Mouse (Mus musculus) cerebellum, adult 11 months (tissue): Measurements from ENCODE around the gene Emcn.

Source experiments
- DNase-seq: peaks from one replicate; pipeline ENCODE4 v3.0.0; 2022

Gene Emcn

DNA sequence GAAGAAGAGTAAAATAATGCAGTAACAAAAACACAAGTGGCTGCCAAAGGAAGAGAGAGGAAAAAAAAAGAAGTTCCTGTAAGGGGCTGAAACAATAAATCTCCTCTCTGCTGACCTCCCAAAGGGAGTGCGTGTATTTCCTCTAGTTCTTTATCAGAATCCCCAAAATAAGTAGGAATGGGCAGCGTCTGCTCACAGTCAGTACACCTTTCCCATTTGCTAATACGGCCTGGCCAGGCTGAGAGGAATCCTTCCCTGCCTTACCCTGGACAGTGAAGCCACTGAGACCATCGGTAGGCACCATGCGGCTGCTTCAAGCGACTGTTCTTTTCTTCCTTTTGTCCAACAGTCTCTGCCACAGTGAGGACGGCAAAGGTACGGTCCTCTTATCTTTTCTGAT, at the start of gene Emcn:
Gene Emcn (plus strand): TSS at position 130 of the 400 bp plus-strand sequence.
- no peak for DNase-seq

DNA sequence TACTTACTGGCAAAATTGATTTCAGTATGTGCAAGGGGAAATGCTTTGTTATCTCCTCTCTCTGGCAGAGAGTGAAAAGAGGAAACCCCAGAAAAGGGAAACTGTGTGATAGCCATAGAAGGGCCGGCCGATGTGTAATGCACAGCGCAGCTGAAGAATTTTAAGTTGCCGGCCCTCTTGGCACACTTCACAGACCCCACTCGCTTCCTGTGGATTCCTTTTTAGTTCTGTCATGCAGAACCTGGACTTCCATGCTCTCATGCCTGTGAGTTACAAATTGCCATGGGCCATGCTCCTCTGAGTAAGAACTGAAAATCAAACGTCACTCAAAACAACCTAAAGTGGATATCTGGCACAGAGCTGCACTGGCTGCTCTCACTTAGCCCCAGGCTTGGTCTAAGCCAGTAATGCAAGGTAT, 47.7 kb upstream of the Emcn start:
- DNase-seq = no peak

DNA sequence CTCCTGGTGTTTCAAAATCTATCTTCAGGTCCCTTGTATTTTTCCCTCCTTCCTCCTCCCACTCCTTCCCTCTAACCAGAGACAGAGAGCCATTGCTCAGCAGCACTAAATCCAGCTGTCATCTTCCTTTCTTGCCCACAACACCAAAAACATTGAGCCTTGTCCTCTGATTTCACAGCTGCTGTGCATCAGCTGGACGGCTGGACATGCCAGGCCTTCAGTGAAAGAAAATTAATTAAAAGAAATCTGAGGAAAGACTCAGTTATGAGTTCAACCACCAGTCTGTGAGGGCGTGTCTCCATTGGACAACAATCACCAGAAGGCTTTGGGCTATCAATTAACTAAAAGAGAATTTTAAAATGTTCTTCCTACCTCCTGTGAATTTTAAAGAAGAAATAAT, 42.6 kb upstream of the Emcn start:
- no peak for DNase-seq

DNA sequence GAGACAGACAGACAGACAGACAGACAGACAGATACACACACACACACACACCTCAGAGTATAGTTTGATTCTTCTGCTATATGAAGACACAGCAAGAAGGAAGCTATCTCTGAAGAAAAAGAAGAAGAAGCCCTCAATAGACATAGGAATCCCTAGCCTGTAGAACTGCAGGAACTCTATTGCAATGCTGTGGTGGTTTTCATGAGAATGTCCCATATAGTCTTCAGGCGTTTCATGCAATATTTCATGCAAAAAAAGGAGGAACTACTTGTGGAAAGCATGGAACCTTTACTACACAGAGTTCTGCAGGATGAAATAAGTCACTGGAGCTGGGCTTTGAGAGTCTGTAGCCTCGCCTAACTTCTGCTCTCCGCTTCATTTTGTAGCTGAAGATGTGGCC, 40.7 kb upstream of the Emcn start:
- no peak for DNase-seq

DNA sequence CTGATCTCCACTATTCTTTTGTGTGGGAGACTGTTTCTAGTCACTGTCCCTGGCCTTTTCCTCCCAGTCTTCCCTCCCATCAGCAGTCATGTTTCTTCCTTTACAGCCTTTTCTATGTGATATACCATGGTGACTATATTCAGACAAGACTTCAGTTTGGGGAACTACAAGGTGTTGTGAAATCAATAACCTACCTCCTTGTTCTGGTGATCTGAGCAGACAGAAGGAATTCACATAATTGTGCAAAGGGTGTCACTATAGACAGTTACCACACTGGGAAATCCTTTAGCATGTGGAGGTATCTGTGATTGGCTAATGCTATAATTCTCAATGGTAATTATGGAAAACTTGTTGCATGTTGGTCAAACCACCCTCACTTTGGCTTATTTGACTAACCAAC, 39.7 kb upstream of the Emcn start:
- DNase-seq = no peak

- no peak for DNase-seq
Observed at GRCm38 (mm10) chr3:137302804-137303203, 38.1 kb upstream of the Emcn start.

DNA sequence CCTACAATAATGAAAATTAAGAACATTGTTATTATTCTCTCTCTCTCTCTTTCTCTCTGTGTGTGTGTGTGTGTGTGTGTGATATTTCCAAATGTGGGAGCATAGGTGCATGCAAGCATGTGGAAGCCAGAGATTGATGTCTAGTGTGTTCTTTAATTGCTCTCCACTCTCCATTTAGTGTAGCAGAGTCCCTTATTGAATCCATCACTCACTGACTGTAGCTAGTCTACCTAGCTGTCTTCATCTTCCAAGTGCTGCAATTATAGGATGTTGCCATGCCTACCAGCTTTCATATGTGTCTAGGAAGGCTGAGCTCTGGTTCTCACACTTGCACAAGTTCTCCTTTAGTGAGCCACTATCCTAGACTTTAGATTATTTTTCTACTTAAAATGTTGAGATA, 30.9 kb upstream of the Emcn start:
- no peak for DNase-seq

- DNase-seq = no peak
Observed at GRCm38 (mm10) chr3:137312540-137312939, 28.3 kb upstream of the Emcn start.

GRCm38 (mm10) chr3:137313775-137314362, 27.0 kb upstream of the Emcn start:
- no peak for DNase-seq

DNA sequence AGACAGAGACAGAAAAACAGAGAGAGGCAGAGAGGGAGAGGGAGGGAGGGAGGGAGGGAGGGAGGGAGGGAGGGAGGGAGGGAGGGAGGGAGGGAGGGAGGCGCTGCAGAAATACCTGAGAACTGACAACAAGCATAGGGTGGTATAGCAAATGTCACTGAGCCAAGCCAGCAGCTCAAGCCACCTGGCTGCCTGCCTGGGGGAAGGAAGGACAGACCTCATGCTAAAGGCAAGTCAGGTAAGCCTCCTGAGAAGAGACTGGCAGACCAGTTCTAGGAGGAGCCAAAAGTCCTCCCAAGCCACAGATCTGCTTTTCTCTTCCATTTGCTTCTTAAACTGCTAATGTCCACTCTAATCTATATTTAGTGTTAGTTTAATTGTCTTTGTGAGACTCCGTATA, 22.5 kb upstream of the Emcn start:
- DNase-seq = no peak

DNA sequence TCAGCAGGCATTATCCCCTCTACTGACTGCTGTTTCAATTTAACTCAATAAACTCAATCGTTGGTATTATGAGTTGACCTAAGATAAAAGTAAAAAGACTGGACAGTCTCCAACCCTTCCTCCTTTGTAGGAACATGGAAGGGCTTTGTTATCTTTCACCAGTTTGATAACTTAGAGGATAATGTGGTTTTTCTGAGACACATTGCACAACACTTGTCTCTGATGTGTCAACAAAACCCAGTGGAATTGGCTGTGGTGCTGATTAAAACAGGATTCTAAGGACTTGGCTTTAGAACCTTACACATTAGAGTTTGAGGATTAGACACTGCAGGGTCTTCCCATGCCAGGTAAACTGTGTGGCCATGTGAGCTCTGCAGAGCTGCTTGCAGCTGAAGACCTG, 20.9 kb upstream of the Emcn start:
- DNase-seq = no peak

DNA sequence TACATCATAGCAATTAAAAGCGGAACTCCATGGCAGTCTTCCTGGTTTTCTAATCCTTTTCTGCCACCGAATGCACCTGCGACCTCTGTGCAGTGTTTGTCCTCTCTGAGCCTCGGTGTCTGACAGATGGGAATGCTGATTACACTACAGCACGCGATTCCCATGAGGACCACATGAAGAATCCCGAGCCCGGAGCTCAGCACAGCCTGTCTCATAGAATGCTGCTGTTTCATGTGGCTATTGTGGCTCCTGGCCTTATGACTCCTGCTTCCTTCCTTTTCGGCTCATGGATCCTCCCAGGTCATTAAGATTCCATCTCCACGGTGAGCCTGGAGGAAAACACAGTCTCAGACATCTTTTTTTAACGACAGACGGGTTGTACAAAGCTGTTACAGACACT, 18.6 kb upstream of the Emcn start:
- DNase-seq = no peak

GRCm38 (mm10) chr3:137329898-137330297, 11.0 kb upstream of the Emcn start:
- DNase-seq = no peak

GRCm38 (mm10) chr3:137330950-137331349, 9.9 kb upstream of the Emcn start:
- no peak for DNase-seq

DNA sequence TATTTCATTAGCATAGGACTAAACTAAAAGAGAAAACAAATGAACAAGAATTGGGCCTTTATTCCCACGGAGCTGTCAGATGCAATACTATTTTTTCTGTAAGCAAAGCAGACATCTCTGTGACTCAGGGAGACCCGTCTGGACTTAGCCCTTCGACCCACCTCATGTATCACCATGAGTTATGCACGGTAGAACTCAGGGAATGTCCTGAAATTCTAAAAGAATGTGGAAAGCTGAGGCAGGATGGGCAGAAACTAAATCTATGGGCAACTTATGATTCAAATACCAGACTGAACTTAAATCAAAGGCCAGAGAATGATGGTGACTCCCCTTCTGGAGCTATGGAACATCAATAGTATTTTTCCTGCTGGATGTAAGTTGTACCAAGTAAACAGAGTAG, 8.3 kb upstream of the Emcn start:
- no peak for DNase-seq

DNA sequence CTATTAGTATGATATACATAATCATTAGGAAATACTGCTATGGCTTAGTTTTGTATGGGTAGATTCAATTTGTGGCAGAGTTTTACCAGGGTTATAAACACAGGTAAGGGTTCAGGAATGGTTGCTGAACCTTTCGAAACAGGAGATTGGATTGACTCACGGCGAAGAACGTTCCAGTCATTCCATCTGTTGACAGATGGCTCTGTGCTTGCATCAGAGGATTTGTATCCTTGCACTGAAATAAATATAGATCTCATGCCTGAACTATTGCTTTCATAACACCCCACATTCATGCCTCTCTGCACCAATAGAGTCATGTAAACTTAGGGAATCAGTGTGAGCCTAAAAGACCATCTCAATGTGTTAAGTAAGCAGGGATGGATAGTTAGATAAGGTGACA, 4.9 kb upstream of the Emcn start:
- peak; percentile 21 for DNase-seq

GRCm38 (mm10) chr3:137343446-137343845, 2.6 kb downstream of the Emcn start:
- no peak for DNase-seq

DNA sequence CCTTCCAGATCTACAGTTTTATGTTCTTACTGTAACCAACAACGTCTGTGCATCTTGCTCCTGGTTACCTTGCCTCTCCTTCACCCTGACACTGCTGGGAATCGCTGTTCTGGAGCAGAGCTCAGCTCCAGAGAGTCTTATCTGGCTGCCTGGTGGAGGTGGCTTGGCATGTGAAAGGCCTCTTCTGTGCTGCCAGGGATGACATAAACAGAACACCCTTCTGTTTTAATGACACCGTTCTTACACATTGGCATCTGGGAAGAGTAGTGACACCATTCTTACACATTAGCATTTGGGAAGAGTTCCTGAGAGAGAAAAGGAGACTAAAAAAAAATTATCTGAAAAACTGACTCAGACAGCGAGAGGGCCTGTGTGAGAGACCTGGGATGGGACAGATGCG, 11.0 kb downstream of the Emcn start:
- DNase-seq = no peak

GRCm38 (mm10) chr3:137356697-137357096, 15.8 kb downstream of the Emcn start:
- no peak for DNase-seq

DNA sequence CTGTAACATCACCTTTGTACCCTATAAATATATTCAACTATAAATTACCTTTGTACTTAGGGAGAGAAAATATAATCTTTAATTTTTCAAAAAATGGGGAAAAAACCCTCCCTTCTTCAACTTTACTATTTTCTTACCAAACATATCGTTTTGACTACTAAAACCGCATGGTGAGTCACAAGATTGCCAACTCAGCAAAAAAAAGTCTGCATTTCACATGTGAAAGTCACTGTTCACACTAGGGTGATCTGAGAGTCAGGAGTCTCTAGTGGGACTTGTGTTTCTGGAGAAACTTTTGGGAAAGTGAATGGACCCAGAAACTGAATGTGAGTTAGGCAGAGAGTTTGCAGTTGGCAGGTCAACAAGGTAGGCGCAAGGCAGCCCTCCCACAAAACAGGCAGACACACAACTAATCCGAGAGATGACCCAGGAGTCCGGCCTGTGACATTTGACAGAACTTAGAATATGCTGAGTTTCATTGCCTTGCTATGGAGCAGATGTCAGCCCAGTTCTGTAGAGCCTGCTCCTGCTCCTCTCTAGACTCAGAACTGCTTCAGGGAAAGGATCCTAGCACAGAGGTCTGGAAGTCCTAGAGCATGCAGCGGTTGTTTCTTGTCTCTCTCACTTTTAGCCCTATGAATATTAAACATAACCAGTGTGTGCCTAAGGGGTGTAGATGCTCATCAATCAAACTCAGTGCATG, 26.4 kb downstream of the Emcn start:
- DNase-seq = peak; percentile 28

- DNase-seq = peak; percentile 98
Observed at GRCm38 (mm10) chr3:137367826-137368325, 27.0 kb downstream of the Emcn start.

- DNase-seq = no peak
Observed at GRCm38 (mm10) chr3:137372854-137373253, 32.0 kb downstream of the Emcn start.

- DNase-seq = no peak
Observed at GRCm38 (mm10) chr3:137382311-137382710, 41.4 kb downstream of the Emcn start.

- no peak for DNase-seq
Observed at GRCm38 (mm10) chr3:137395588-137395987, 54.7 kb downstream of the Emcn start.
